Mouse (Mus musculus) 3T3-L1 (cell line): ENCODE measurements around the gene Iqcn.

Experiments
- DNase-seq: peaks from one replicate; pipeline ENCODE4 v3.0.0-alpha.2; 2015; ENCODE audit warnings: low read depth, low spot score

Gene Iqcn

GRCm38 (mm10) chr8:70678679-70679078 lies 24.6 kb upstream of the Iqcn start:
- no peak for DNase-seq

- DNase-seq, result peak; percentile 55
Measured at GRCm38 (mm10) chr8:70679404-70679803, 23.9 kb upstream of the Iqcn start.

GRCm38 (mm10) chr8:70680039-70680438 lies 23.2 kb upstream of the Iqcn start:
- no peak for DNase-seq

GRCm38 (mm10) chr8:70681410-70681809 lies 21.8 kb upstream of the Iqcn start:
- DNase-seq, result no peak

- peak; percentile 89 for DNase-seq
Measured at GRCm38 (mm10) chr8:70682193-70682592, 21.1 kb upstream of the Iqcn start.

GRCm38 (mm10) chr8:70682692-70683091 lies 20.6 kb upstream of the Iqcn start:
- no peak for DNase-seq

- no peak for DNase-seq
Measured at GRCm38 (mm10) chr8:70684291-70684690, 19.0 kb upstream of the Iqcn start.

- peak; percentile 76 for DNase-seq
Measured at GRCm38 (mm10) chr8:70687576-70687975, 15.7 kb upstream of the Iqcn start.

GRCm38 (mm10) chr8:70688136-70688535 lies 15.1 kb upstream of the Iqcn start:
- DNase-seq, result no peak

- peak; percentile 45 for DNase-seq
Measured at GRCm38 (mm10) chr8:70689892-70690390, 13.3 kb upstream of the Iqcn start.

- no peak for DNase-seq
Measured at GRCm38 (mm10) chr8:70691230-70691629, 12.0 kb upstream of the Iqcn start.

GRCm38 (mm10) chr8:70691727-70692231 lies 11.5 kb upstream of the Iqcn start:
- DNase-seq, result no peak

- DNase-seq, result no peak
Measured at GRCm38 (mm10) chr8:70693636-70694035, 9.6 kb upstream of the Iqcn start.

GRCm38 (mm10) chr8:70695318-70696018 lies 7.8 kb upstream of the Iqcn start:
- no peak for DNase-seq

GRCm38 (mm10) chr8:70696019-70696885 lies 7.0 kb upstream of the Iqcn start:
- no peak for DNase-seq

GRCm38 (mm10) chr8:70696946-70697345 lies 6.3 kb upstream of the Iqcn start:
- DNase-seq, result no peak

GRCm38 (mm10) chr8:70697366-70698250 lies 5.6 kb upstream of the Iqcn start:
- no peak for DNase-seq

GRCm38 (mm10) chr8:70698310-70699109 lies 4.7 kb upstream of the Iqcn start, which contains the start of gene Jund:
TSS of gene Jund (plus strand) at chr8:70698949.
- peak; percentile 99 for DNase-seq

- DNase-seq, result peak; percentile 68
Measured at GRCm38 (mm10) chr8:70699116-70699833, 4.0 kb upstream of the Iqcn start.
